Mouse (Mus musculus) kidney, postnatal 10 days (tissue): Measurements from ENCODE around the gene Baz1b.

ENCODE experiments used
- DNase-seq: peaks from one replicate; pipeline ENCODE4 v3.0.0; 2021; ENCODE audit warnings: mixed read lengths

The Baz1b gene

GRCm38 (mm10) chr5:135285211-135285610 lies 98.1 kb downstream of the Baz1b start:
- no peak for DNase-seq

DNA sequence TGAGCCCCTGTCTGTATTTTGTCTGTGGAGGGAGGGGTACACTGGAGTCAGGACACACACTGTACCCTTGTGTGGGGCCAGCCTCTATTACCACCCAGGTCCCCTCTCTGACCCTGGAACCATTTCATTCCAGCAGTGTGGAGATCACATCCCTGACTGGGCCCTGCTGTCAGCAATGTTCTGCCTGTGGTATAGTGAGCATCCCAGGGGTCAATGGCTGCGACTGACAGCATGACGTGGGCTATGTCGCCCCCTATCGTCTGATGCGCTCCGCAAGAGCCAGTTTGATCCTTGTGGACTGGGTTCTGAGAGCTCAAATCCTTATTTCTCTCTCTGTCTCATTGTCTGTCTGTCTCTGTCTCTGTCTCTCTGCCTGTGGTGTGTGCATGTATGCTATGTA lies 99.1 kb downstream of the Baz1b start:
- peak; percentile 91 for DNase-seq

DNA sequence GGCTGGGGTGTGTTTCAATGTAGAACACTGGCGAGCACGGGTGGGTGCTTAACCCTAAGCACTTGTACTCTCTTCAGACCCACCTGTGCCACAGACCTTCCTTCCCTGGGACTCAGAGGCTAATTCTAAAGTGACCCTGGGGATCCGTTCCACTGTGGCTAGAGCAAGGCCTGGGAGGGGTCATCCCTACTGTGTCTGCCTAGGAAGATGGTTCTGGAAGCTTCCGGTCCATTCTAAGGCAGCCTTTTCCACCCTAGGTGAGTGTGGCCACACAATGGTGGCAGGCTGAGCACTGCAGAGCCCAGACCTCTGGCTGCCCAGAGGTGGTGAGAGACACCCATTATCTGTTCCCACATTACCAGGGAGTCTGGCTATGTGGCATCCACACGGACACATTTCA lies 99.9 kb downstream of the Baz1b start:
- no peak for DNase-seq

DNA sequence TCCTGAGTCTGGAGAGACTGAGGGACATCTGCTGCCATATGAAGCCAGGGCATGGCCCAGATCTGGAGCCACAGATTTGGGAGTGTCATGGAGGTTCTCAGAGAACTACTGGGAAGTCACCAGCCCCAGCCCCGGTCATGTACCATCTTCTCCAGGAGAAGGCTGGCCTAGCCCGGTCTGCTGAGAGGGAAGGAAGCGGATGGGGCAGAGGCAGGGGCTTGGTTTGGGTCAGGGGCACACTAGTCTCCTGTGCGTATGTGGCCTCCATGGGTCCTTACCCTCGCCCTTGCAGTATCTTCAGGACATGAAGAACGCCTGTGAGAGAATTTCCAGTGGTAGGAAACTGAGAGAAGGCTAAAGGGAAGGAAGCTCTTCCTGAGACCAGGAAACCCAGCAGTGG lies 103.6 kb downstream of the Baz1b start:
- no peak for DNase-seq

GRCm38 (mm10) chr5:135291193-135291592 lies 104.1 kb downstream of the Baz1b start:
- DNase-seq, result no peak

GRCm38 (mm10) chr5:135292001-135292400 lies 104.9 kb downstream of the Baz1b start:
- no peak for DNase-seq
